Mouse (Mus musculus): ENCODE data around the gene Rap2a.

Rap2a gene

DNA sequence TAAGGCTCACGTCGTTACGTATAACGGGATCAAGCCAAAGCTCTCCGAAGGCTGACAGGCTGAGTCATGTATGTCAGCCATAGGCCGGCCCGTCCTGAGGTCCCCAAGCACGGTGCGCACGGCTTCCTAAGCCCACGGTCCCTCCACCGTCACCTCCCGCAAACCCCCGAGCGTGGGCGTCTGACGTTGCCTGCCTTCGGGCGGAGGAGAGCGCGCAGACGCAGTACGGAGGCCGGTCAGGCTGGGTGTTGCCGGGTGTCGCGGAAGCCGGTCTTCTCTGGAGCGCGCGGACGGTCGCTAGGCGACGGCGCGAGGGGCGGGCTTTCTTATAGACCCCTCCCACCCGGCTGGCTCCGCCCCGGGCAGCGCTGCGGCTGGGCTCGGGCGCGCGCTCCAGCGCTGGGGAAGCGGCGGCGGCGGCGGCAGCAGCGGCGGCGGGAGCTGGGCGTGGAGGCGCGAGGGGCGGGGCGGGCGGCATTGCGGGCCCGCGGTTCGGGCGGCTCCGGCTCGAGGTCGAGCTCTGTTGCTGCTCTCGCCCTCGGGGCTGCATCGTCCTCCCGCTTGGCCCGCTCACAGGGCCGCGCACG lies at the start of gene Rap2a:
Gene Rap2a, plus strand, starts transcription at position 463 of the 587 bp plus-strand sequence.
- in situ Hi-C loops (cut with MseI, MboI) = no loop called here

DNA sequence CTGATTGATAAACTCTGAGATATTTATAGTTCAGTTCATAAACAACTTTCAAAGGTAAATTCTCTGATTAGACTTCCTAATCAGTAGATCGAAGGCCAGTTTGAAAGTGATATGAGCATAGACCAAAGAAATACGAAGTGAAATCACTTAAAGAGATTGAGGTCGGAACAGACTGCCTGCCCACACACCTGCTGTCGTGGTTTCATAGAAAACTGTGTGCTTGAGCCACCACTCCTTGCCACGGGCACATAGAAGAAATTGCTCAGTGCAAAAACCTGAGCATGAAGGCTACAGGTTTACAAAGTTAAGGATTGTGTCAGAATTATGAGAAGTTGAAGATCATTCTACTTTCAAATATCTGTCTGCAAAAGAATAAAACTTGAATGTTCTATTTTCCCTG lies 49.7 kb upstream of the Rap2a start:
- in situ Hi-C loops (cut with MseI, MboI) = no loop called here

GRCm38 (mm10) chr14:120432773-120433172 lies 45.5 kb upstream of the Rap2a start:
- in situ Hi-C loops (cut with MseI, MboI) = no loop called here

GRCm38 (mm10) chr14:120433931-120434398 lies 44.3 kb upstream of the Rap2a start:
- in situ Hi-C loops (cut with MseI, MboI) = no loop called here

DNA sequence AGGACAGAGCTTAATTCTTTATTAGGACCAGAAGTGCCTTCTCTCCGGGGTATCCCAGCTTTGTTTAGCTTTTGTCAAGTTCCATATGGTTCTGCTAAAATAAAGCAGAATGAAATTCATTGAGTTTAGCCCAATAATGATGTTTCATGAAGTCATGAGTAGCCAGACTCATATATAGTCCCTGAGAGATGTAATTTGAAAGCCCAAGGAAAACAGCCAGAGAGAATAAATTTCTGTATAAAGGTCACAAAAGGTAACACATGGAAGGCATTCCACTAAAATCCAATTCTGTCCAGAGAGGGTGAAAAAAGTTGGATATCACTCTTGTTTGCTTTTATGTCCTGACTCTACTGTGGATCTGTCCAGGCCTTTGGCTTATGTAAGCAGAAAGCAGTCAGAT lies 43.4 kb upstream of the Rap2a start:
- in situ Hi-C loops (cut with MseI, MboI) = no loop called here

- in situ Hi-C loops (cut with MseI, MboI) = no loop called here
These were observed 37.5 kb upstream of the Rap2a start for GRCm38 (mm10) chr14:120440716-120441115.

DNA sequence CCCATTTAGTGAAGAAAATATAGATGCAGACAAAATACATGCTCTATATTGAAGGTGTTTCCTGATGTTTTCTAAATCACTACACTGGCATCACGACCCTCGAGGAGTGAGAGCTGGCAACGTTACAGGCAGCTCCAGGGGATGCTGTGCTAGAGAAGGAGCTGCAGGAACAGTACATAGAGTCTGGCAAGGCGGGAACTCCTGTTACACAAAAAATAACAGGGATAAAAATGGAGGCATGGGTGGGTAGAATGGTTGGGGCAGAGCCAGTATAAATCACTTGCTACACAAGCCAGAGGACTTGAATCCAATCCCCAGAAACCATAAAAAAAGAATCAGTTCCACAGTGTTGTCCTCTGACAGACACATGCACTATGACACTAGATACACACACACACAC lies 37.0 kb upstream of the Rap2a start:
- in situ Hi-C loops (cut with MseI, MboI) = no loop called here

GRCm38 (mm10) chr14:120441836-120442235 lies 36.4 kb upstream of the Rap2a start:
- in situ Hi-C loops (cut with MseI, MboI) = no loop called here

DNA sequence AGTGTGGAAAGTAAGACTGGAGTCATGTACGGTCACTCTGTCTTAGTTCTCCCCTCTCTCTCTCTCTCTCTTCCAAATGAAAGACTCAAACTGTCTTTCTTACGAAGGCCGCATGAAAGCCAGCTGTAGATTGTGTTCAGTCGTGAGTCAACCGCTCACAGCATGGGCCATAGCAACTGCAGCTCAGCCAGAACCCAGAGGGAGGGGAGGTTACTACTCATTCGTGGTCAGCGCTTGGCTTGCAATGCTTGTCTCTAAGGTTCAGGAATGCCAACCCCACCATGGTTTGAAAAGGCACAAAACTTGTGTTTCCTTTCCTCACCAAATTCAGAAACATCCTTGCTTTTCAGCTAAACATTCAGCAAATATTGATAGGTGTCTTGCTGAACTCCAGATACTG lies 24.0 kb upstream of the Rap2a start:
- in situ Hi-C loops (cut with MseI, MboI) = no loop called here

DNA sequence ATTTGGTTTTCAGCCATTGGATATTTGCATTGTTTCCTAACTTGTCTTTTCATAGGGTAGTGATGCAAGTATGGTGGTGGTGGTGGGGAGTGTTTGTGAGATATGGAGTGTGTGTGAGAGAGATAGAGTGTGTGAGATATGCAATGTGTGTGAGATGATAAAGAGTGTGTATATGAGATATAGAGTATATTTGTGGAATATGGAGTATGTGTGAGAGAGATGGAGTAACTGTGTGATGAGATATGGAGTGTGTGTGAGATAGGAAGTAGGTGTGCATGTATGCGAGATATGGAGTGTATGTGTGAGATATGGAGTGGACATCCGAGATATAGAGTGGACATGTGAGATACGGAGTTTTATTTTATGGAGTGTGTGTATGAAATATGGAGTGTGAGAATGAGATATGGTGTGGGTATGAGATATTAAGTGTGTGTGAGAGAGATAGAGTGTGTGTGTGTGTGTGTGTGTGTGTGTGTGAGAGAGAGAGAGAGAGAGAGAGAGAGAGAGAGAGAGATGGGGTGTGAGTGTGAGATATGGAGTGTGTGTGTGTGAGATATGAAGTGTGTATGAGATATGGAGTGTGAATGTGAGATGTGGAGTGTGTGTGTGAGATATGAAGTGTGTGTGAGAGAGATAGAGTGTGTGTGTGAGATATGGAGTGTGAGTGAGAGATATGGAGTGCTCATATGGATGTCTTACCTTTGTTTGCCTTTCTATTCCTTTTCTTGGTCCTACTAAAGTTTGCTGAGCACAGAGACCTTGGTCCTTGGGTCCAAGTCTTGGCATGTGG lies 14.1 kb upstream of the Rap2a start:
- in situ Hi-C loops (cut with MseI, MboI) = no loop called here

DNA sequence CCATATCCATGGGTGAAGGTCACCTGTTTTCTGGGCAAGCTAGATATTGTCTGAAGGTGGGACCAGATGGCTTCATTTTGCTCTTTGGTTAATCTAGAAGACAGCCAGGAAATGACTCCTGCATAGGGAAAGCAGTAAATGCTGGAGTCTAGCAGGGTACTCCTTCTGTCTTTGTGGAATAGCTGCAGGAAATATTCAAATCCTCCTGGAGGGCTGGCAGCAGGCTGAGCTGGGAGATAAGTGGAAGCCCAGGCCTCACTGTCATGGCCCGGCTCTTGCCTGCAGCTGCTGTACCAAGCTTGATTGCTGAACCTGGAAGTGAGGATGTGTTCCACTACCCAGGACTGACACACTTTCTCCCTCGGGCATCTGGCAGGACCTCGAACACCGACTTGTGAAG lies 11.4 kb upstream of the Rap2a start:
- in situ Hi-C loops (cut with MseI, MboI) = no loop called here

DNA sequence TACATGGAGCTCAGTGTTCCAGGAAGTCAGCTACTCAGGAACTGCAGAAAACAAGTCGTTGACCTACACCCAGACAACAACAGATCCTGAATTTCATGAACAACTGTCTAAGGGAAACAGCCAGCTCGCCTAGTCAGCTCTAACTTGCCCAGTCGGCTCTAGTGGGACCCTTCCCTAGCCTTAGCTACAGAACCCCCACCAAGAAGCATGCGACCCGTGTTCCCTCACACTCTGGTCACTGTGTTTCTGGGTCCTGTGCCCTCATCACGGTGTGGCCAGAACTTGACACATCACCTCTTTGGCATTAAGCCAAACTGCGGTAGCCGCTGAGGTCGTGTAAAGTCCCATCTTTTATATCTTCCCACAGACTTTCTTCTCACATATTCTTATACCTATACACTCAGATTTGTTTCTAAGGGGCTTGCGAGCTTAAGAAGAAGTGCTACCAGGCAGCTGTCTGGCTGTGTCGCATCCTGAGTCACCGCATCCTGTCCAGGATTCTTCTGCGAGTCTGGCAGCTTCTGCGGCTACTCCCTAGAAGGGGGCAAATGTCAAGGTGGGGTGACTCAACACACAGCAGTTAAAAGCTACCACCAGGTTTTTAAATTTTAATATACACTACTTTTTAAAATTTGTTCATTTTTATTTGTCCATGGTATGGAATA lies 9.0 kb upstream of the Rap2a start:
- in situ Hi-C loops (cut with MseI, MboI) = no loop called here

DNA sequence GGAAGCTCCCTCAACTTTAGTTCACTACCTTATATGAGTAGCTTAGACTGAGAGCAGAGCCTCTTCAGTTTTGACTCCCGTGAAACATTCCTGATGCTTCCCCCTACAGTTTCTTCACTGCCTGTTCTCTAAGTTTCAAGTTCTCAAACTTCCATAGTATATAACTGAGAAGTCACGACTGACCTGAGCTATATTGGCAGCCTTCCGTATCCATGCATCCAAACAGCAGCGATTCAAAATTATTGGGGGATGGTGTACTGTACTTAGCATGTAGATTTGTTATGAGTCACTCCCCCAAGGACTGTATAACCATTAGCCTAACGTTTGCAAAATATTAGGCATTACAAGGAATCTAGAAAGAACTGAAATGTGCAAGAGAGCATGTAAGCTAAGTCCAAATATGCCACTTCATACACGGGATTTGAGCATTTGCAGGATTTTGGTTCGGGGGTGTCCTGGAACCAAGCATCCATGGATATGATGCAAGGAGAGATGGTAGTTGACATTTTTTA lies 2.0 kb upstream of the Rap2a start:
- in situ Hi-C loops (cut with MseI, MboI) = no loop called here

DNA sequence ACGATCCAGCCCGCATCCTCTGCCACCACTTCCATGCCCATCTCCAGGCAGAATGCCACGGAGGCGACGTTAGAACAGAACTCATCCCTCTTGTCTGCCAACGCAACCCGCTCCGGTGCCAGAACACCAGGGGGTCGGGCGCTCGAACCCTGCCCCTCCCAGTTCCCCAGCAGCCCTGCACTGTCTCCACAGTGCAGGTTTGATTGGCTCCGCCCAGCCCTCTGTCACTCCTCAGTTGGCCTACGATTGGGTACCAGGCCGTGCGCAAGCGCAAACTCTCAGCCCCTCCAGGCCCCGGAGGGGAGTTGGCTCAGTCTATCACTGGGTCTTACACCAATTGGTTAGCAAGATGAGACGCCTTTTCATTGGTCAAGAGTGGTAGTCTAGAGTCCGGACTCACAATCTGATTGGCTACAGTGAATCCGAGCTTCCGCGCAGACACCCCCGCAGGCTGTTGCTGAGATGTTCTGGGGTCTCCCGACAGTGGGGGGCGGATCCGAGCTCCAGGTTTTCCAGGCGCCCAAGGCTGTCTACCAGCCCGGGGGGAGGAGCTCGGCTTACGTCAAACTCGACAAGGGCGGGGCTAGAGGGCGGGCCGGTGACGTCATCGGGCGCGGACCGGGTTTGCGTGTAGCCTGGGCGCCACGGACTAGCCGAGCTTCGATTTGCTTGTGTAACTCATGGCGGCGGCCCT lies 809 bp upstream of the Rap2a start:
- in situ Hi-C loops (cut with MseI, MboI) = no loop called here

- in situ Hi-C loops (cut with MseI, MboI) = no loop called here
These were observed 547 bp downstream of the Rap2a start for GRCm38 (mm10) chr14:120478641-120479341.

DNA sequence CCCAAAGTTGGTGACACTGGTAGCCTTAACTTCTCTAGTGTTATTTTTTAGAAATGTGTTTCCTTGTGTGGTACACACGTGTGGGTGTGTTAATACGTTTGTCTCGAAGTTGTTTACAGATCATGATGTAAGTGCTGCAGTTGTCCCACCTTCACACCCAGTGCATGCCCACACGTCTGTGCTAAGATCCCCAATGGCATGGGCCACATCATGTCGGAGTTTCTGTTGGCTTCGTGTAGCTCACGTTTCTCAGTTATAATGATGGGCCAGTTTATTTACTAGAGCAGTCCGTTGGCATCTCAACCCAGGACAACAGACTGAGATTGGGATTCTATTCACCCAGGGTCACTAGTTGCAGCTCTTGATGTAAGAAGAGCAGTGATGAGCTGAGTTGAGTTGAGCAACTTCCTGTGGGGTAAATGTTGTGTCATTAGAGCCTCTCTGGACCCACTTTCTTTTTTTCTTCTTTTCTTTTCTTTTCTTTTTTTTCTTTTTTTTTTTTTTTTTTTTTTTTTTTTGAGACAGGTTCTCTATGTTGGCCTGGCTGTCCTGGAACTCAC lies 2.2 kb downstream of the Rap2a start:
- in situ Hi-C loops (cut with MseI, MboI) = no loop called here

- in situ Hi-C loops (cut with MseI, MboI) = no loop called here
These were observed 2.7 kb downstream of the Rap2a start for GRCm38 (mm10) chr14:120480927-120481326.

DNA sequence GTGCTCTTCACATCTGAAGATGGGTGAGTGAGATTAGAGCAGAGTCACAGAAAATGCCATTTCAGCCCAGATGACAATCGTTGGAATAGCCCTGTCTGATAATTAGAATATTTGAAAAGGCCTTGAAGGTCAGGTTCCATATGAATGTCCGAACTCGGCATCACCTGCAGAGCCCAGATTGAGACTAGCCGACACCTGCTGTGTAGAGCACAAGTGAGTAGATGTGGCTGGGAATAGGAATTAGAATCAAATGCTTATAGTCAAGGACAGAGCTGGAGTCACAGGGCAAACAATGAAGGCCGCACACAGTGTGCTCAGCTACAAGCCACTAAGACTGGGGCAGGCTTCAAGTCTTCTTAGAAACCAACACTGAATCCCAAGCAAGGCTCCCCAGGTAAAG lies 6.3 kb downstream of the Rap2a start:
- in situ Hi-C loops (cut with MseI, MboI) = no loop called here

DNA sequence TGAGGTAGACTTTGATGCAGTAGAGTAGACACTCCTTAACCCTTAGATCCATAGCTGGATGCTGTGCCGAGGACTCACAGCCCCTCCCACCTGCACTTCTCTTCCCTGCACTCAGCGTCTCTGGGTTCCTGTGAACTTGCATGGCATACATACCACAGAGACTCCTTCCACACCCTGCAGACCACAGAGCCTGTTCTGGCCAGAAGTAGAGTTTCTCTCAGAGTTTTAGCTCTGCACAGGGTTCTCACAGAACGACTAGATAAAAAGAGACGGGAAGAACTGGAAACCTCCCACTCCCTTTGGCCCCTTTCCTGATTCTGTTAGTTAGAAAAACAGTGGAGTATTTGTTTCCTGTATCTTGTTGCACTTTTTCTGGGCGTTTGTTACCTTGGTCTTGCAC lies 18.0 kb downstream of the Rap2a start:
- in situ Hi-C loops (cut with MseI, MboI) = no loop called here

DNA sequence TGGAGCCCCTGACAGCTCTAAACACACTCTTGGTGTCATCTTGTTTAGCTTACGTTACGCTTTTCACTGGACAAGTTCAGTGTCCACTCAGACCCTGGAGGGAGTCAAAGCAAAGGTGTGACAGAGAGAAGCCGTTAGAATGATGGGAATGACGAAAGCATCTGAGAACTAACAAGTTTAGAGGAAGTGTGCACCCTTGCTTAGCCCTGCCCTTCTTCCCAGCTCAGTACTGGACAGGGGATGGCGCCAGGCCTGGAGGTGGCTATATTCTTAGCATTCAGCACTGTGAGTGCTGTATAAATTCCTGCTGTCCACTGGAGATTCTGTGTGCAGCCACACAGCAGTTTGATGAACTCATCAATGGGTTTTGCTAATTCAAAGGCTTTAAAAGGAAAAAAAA lies 18.6 kb downstream of the Rap2a start:
- in situ Hi-C loops (cut with MseI, MboI) = no loop called here

DNA sequence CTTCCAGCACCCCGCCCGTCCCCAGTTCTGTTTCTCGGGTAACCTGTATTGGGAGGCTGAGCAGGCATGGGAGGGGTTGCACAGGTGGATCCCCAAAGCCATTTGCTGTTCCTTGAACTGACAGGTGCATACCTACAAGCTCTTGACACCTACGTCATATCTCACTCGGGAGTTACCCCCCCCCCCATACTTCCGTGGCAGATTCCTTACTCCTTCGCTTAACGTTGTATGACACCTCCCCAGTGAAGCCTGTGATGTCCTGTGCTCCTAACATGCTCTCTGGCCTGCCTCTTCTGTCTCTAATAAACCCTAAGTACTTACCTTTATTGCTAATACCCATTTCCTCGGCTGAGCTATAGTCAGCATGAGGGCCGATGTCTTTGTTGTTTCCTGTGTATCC lies 20.9 kb downstream of the Rap2a start:
- in situ Hi-C loops (cut with MseI, MboI) = no loop called here

Data from mouse trophoblast stem cell (cell line).